Mouse (Mus musculus) intestine, postnatal 0 days (tissue): Measurements from ENCODE around the gene Anapc11. TPM values are rescaled to one million over a fixed set of nuclear protein-coding genes. Genes with fewer than 3 reads are reported as not detected.

Experiments used
- ATAC-seq: fragments of 200-750 bp; cut with Nextera tagmentation; 2 replicates; pipeline ENCODE4 v1.8.0; 2017; ENCODE audit warnings: mild to moderate bottlenecking, moderate TSS enrichment, moderate library complexity
- H3K27ac ChIP-seq: fragments of 300-500 bp; sonication (generic); 2 replicates; pipeline ENCODE4 v1.5.1; 2014; ENCODE audit warnings: mild to moderate bottlenecking, low read depth, low read length, moderate library complexity
- H3K27me3 ChIP-seq: fragments of 300-500 bp; sonication (generic); replicated peaks from 2 replicates; pipeline ENCODE4 v1.6.1; 2014; ENCODE audit warnings: low read length, mixed read lengths; ENCODE audit not compliant: control insufficient read depth, insufficient read depth
- H3K36me3 ChIP-seq: fragments of 300-500 bp; sonication (generic); 2 replicates; pipeline ENCODE4 v1.6.1; 2014; ENCODE audit warnings: mild to moderate bottlenecking, moderate library complexity; ENCODE audit not compliant: control insufficient read depth, insufficient read depth
- H3K4me1 ChIP-seq: fragments of 300-500 bp; sonication (generic); replicated peaks from 2 replicates; pipeline ENCODE4 v1.6.1; 2014; ENCODE audit warnings: antibody characterized with exemption, low read length, mixed read lengths; ENCODE audit not compliant: control insufficient read depth, insufficient read depth
- H3K4me2 ChIP-seq: fragments of 300-500 bp; sonication (generic); replicated peaks from 2 replicates; pipeline ENCODE4 v1.6.1; 2014; ENCODE audit warnings: low read depth, mild to moderate bottlenecking, moderate library complexity
- H3K4me3 ChIP-seq: fragments of 300-500 bp; sonication (generic); 2 replicates; pipeline ENCODE4 v1.5.1; 2014; ENCODE audit warnings: low read depth, low read length
- H3K9ac ChIP-seq: fragments of 300-500 bp; sonication (generic); 2 replicates; pipeline ENCODE4 v1.6.1; 2014; ENCODE audit warnings: mild to moderate bottlenecking, low read depth, low read length
- H3K9me3 ChIP-seq: fragments of 300-500 bp; sonication (generic); 2 replicates; pipeline ENCODE4 v1.6.1; 2016; ENCODE audit warnings: mixed run types; ENCODE audit not compliant: control insufficient read depth
- CTCF ChIP-seq: sonication (generic); IDR thresholded peaks from 2 replicates; pipeline ENCODE4 v1.5.1; 2016; ENCODE audit warnings: low read depth, mild to moderate bottlenecking, control low read depth, antibody characterized with exemption, moderate library complexity
- WGBS: fragments of 180-500 bp; shearing (Covaris S2); extraction: QIAGEN DNeasy Blood & Tissue Kit; methylation state at CpG from one replicate; pipeline ENCODE4 v1.1.7; 2014; 5-methylcytosine and 5-hydroxymethylcytosine counted together
- polyA plus RNA-seq: library from polyadenylated mRNA; unstranded; fragments of >200 nt; fragmentation: Nextera tagmentation; extraction: Ambion mirVana; gene quantifications from 2 replicates; pipeline ENCODE4 v1.2.1, GENCODE M21; 2015

The Anapc11 gene
- polyA plus RNA-seq, 1 experiment from 2014 or later: 108 TPM

DNA sequence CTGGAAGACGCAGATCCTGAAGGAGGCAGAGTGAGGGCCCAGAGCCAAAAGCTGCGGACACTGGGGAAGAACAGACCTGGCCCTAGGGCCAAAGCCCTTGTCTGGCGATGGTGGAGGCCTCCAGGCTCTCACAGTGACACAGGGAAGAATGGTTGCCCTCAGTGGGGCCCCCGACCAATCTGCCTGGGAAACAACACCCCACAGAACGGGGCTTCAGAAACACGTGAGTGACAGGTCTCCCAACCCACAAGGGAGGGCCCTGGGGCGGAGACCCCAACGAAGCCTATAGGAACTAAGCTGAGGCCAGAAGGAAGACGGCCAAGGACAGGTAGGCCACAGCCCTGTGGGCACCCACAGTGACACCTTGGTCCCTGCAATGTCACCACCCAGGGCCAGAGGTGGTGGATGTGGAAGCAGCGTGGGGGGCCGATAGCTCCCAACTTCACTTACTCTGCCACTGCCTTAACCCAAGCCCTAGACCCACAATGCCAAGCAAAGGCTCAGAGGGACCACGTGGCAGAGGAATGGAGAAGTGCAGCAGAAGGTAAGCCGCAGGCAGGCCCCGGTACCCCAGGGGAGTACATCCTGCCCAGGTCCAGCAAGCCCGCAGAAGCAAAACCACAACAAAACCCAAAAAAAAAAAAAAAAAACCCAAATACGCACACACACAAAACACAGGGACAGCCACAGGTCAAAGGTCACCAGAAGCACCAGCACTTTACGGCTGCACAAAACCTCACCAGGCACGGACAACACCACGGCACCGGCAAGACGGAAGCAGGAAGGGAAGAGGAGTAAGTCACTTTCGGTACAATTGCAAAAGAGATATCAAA, 29.5 kb downstream of the Anapc11 start:
- no peak overlapping the region for H3K4me3 ChIP-seq
- WGBS: 68% methylated on average over 22 of the region's 22 CpGs
- H3K27ac ChIP-seq: peak overlapping the region; percentile 21; the same call in 1 of the 2 replicates

DNA sequence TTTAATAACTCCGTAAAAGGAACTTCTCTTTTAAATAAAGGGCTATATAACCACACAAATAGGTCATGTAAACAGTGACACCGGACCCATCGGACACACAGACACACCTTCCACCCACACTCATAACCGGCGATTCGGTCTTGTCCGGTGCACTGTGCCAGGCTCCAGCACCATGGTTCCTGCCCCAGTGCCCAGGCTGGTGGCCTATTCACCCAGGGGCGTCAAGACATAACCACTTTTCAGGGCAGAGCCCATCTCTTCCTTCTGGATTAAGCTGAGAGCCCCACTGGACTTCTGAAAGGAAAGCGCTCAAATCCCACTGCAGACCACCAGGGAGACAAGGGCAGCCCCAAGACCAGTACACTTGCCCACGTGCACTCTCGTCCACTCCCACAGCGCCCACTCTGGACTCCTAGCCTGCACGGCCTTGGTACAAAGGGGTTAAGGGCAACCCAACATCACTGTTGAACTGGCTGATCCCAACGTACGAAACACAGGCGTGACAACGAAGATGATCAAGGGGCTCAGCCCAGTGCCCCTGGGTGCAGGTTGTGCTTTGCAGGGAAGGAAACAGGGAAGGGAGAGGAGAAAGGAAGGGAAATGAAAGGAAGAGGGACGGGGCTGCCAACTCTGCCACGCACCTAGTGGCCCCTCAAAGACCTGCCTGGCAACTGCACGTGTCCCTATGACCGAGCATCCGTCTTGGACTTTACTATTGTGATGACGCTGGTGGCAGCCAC, 30.6 kb downstream of the Anapc11 start:
- peak overlapping the region; percentile 88 for H3K4me2 ChIP-seq
- no peak overlapping the region for H3K9ac ChIP-seq
- no peaks in the 10 kb centered on the region for H3K27me3 ChIP-seq
- H3K4me1 ChIP-seq: peaks cover 7% of the 10 kb centered on the region
- H3K36me3 ChIP-seq: peaks cover 21% of the 10 kb centered on the region
- H3K27ac ChIP-seq: peak overlapping the region; percentile 91
- no peak for TF ChIP-seq CTCF
- no peak for ATAC-seq
- H3K4me3 ChIP-seq: no peak overlapping the region; the same call in 1 of the 2 replicates
- no peaks in the 10 kb centered on the region for H3K9me3 ChIP-seq
- 88% methylated on average over 23 of the region's 23 CpGs for WGBS

More for the DNA sequence above, 29.5 kb downstream of the Anapc11 start:
- no peak overlapping the region for H3K4me2 ChIP-seq
- no peak overlapping the region for H3K9ac ChIP-seq
- H3K27me3 ChIP-seq: no peaks in the 10 kb centered on the region
- peaks cover 10% of the 10 kb centered on the region for H3K4me1 ChIP-seq
- no peak for ATAC-seq
- no peak for TF ChIP-seq CTCF
- H3K9me3 ChIP-seq: no peaks in the 10 kb centered on the region
- peaks cover 30% of the 10 kb centered on the region for H3K36me3 ChIP-seq

DNA sequence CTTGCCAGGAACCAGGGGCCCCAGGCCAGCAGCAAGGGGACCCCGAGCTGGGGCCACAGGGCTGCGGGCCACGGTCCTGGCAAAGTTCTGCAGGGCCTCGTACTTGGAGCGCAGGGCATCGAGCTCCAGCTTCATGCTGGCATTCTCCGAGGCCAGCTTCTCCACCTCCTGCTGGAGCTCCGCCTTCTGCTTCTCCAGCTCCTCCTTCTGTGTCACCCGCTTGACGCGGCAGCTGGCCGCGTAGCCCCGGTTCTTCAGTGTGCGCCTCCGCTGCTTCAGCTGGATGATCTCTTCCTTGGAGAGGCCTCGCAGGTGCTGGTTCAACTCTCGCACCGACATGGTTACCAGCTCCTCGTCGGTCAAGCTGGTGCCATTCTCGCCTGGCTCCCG, 31.1 kb downstream of the Anapc11 start:
- H3K27ac ChIP-seq: peak overlapping the region; percentile 91
- ATAC-seq: no peak
- WGBS: 58% methylated on average over 23 of the region's 23 CpGs
- H3K4me3 ChIP-seq: peak overlapping the region; percentile 15; the same call in 1 of the 2 replicates
- H3K36me3 ChIP-seq: peaks cover 21% of the 10 kb centered on the region
- TF ChIP-seq CTCF: no peak
- peak overlapping the region; percentile 32; the same call in 1 of the 2 replicates for H3K9ac ChIP-seq
- peaks cover 9% of the 10 kb centered on the region for H3K4me1 ChIP-seq
- H3K9me3 ChIP-seq: no peaks in the 10 kb centered on the region
- peak overlapping the region; percentile 88 for H3K4me2 ChIP-seq
- no peaks in the 10 kb centered on the region for H3K27me3 ChIP-seq

DNA sequence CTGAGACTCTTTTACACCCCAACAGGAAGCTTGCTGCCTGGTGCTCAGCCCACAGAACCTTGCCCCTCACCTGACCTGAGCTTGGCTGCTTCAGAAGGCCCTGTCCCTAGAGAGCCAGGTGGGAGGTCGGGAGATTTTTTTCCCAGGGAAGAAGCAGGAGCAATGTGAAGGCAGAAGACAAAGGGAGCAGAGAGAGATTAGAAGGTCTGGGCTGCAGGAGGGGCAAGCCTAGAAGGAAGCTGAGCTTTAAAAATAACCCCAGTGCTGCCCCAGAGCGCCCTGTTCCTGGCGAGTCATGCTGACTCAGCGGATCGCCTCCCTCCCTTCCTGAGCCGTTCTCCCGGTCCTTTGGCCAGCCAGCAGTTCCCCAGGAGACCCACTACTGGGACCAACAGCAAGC, 31.7 kb downstream of the Anapc11 start:
- H3K4me2 ChIP-seq: peak overlapping the region; percentile 88
- peak overlapping the region; percentile 32 for H3K9ac ChIP-seq
- no peaks in the 10 kb centered on the region for H3K9me3 ChIP-seq
- H3K27me3 ChIP-seq: no peaks in the 10 kb centered on the region
- TF ChIP-seq CTCF: no peak
- WGBS: 23% methylated on average over 7 of the region's 7 CpGs
- 0 out of 2 replicates have a peak, but pooled peaks have one; percentile 19 for ATAC-seq
- H3K36me3 ChIP-seq: peaks cover 21% of the 10 kb centered on the region
- H3K4me3 ChIP-seq: peak overlapping the region; percentile 15; the same call in 1 of the 2 replicates
- H3K4me1 ChIP-seq: peaks cover 9% of the 10 kb centered on the region
- H3K27ac ChIP-seq: peak overlapping the region; percentile 91

DNA sequence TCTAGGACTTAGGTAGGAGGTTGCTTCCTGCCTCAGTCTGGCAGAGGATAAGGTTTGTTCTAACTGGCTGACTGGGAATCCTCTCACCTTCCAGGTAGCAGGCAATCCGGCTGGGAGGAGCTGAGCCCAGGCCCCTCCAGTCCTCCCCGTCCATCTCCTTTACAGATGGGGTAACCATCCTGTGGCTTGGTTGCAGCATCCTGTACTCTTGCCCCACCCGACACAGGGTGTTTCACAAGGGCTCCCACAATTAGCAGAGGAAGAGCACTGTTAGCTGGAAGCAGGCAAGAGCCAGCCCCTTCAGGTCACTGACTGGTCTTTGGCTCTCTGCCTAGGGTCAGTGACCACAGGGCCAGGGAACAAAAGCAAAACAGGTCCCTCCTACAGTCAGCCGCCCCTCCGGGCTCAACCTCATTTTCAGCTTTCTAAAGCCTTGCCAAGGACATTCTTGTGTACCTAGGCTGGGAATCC, 32.2 kb downstream of the Anapc11 start:
- no peaks in the 10 kb centered on the region for H3K27me3 ChIP-seq
- H3K4me2 ChIP-seq: peak overlapping the region; percentile 88
- no peaks in the 10 kb centered on the region for H3K9me3 ChIP-seq
- peak overlapping the region; percentile 91 for H3K27ac ChIP-seq
- WGBS: 36% methylated on average over 5 of the region's 5 CpGs
- peaks cover 9% of the 10 kb centered on the region for H3K4me1 ChIP-seq
- ATAC-seq: peak; percentile 13
- TF ChIP-seq CTCF: no peak
- peaks cover 21% of the 10 kb centered on the region for H3K36me3 ChIP-seq
- H3K4me3 ChIP-seq: 0 out of 2 replicates have a peak overlapping the region, but pooled peaks have one; percentile 15
- H3K9ac ChIP-seq: peak overlapping the region; percentile 32
